In the genomic region with DNA sequence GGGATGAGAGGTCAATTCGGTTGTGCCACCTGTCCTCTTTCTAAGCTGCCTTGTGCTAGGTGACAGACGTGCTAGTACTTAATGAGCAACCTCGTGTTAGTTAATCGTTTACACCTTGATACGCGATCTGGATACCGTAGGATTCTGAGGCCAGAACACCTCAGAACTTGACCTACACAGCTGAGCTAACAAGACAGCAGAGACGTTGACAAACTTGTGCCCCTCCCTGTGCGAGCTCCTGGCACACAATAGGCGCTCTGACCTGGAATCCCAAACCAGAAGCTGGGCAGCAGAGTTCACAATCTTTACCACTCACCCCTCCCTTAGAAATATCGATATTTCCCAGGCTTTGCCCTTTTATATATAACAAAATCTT, we compare ENCODE assay signal across 7 mouse cellular contexts. TPM values are rescaled to one million over a fixed set of nuclear protein-coding genes. Genes with fewer than 3 reads are reported as not detected.
A peak's percentile ranks its signal among the peaks of the same experiment; 100 is the strongest.
DNase-seq lines count a peak whose midpoint lies in the region; ATAC-seq and TF ChIP-seq lines count a peak whose summit lies in the region.

No protein-coding gene starts in this region.

- no peak for TF ChIP-seq CTCF in testis, adult 2 months (IDR thresholded peaks at IDR 0.05; ENCODE audit: control insufficient read depth, insufficient read depth, insufficient replicate concordance, low read depth, low read length)
- no peak for TF ChIP-seq CTCF in kidney, postnatal 0 days (IDR thresholded peaks at IDR 0.05; ENCODE audit: low read depth)

- no peak for TF ChIP-seq POLR2A in testis, adult 2 months (IDR thresholded peaks at IDR 0.05; ENCODE audit: control insufficient read depth, low read depth, low read length)

- 0 out of 2 replicates have a peak overlapping the region, but pooled peaks have one; percentile 39 for H3K9ac ChIP-seq in kidney, postnatal 0 days (ENCODE audit: low read depth, low read length)

- under 1% methylated on average over 11 of the region's 11 CpGs for WGBS in kidney, postnatal 0 days

- no peak overlapping the region for H3K27ac ChIP-seq in testis, adult 2 months (ENCODE audit: control insufficient read depth, insufficient read depth, low read depth, low read length)
- H3K27ac ChIP-seq in kidney, postnatal 0 days, result peak overlapping the region; percentile 88

- peak overlapping the region; percentile 66 for H3K4me3 ChIP-seq in testis, adult 2 months (ENCODE audit: control insufficient read depth, low read depth, low read length)
- H3K4me3 ChIP-seq in kidney, postnatal 0 days (replicated peaks; ENCODE audit: low read depth, low read length), result peak overlapping the region; percentile 77

- H3K27me3 ChIP-seq in testis, adult 2 months (ENCODE audit: control insufficient read depth, insufficient read depth, low read length), result no peaks in the 10 kb centered on the region; the same call in 1 of the 2 replicates
- peaks cover 3% of the 10 kb centered on the region; the same call in 1 of the 2 replicates for H3K27me3 ChIP-seq in kidney, postnatal 0 days (ENCODE audit: insufficient read depth, low read length)

- H3K4me1 ChIP-seq in testis, adult 2 months (ENCODE audit: control insufficient read depth, insufficient read depth, low read length), result peaks cover 31% of the 10 kb centered on the region
- H3K4me1 ChIP-seq in kidney, postnatal 0 days (replicated peaks; ENCODE audit: insufficient read depth, low read length), result peaks cover 17% of the 10 kb centered on the region; the same call in 1 of the 2 replicates

- peak overlapping the region; percentile 94 for H3K4me2 ChIP-seq in kidney, postnatal 0 days (ENCODE audit: low read length)

- no peak for DNase-seq in testis, postnatal 10 days (ENCODE audit: low spot score)
- no peak for DNase-seq in kidney, postnatal 0 days (ENCODE audit: low spot score)
- DNase-seq in frontal cortex, postnatal 36 days (ENCODE audit: low spot score in 2 of 2), result no peak
- no peak for DNase-seq in urinary bladder, adult 2 months (ENCODE audit: low spot score)

- peak; percentile 33 for ATAC-seq in erythroid progenitor cell, adult 5-6 weeks (replicated peaks; ENCODE audit: low FRiP score, poor library complexity, severe bottlenecking)
- peak; percentile 58 for ATAC-seq in kidney, postnatal 0 days (replicated peaks; ENCODE audit: low FRiP score, low read depth)
- ATAC-seq in megakaryocyte progenitor cell, adult 5-6 weeks (replicated peaks; ENCODE audit: poor library complexity), result peak; percentile 7; the same call in 1 of the 2 replicates

- H3K36me3 ChIP-seq in testis, adult 2 months (ENCODE audit: control insufficient read depth, insufficient read depth, low read length), result no peaks in the 10 kb centered on the region
- no peaks in the 10 kb centered on the region for H3K36me3 ChIP-seq in kidney, postnatal 0 days (ENCODE audit: insufficient read depth, low read length)

- no peaks in the 10 kb centered on the region for H3K9me3 ChIP-seq in kidney, postnatal 0 days (replicated peaks; ENCODE audit: low read length)

RNA-seq across cellular contexts. Expression of a gene that starts 0.6 kb away (rescaled TPM):
- polyA plus RNA-seq in testis, adult 2 months (2012; rRNA removed), result 1.8 and 1.9 TPM in 2 replicates
- total RNA-seq in erythroid progenitor cell, adult 5-6 weeks (2015; ENCODE audit: low replicate concordance), result 6.1 and 10.1 TPM in 2 replicates
- 8.9 and 11.6 TPM in 2 replicates for total RNA-seq in erythroid progenitor cell, adult 5-6 weeks (2017; ENCODE audit: low replicate concordance)
- 1.9 and 2.5 TPM in 2 replicates for polyA plus RNA-seq in kidney, postnatal 0 days (2015; fragmentation: Nextera tagmentation; extraction: Ambion mirVana)
- 0.89 and 1.6 TPM in 2 replicates for total RNA-seq in megakaryocyte progenitor cell, adult 5-6 weeks (2015)
- 1.0 and 1.7 TPM in 2 replicates for total RNA-seq in megakaryocyte progenitor cell, adult 5-6 weeks (2017)
- 5.3 and 6.2 TPM in 2 replicates for polyA plus RNA-seq in urinary bladder, adult 2 months (2012; rRNA removed)

RNA-seq across cellular contexts. Expression of a gene that starts 47.9 kb away (rescaled TPM):
- polyA plus RNA-seq in testis, adult 2 months (2012; rRNA removed), result 202 and 230 TPM in 2 replicates
- 5.9 and 11.9 TPM in 2 replicates for total RNA-seq in erythroid progenitor cell, adult 5-6 weeks (2015; ENCODE audit: low replicate concordance)
- total RNA-seq in erythroid progenitor cell, adult 5-6 weeks (2017; ENCODE audit: low replicate concordance), result 1.8 TPM in 1 of 2 replicates, not detected in the other
- 4.5 and 5.0 TPM in 2 replicates for polyA plus RNA-seq in kidney, postnatal 0 days (2015; fragmentation: Nextera tagmentation; extraction: Ambion mirVana)
- 8.4 and 9.8 TPM in 2 replicates for total RNA-seq in megakaryocyte progenitor cell, adult 5-6 weeks (2015)
- total RNA-seq in megakaryocyte progenitor cell, adult 5-6 weeks (2017), result 4.7 and 7.8 TPM in 2 replicates
- 21.2 and 25.8 TPM in 2 replicates for polyA plus RNA-seq in urinary bladder, adult 2 months (2012; rRNA removed)

Comparison
In these comparisons a context has a peak if more than half of its experiments do, and no peak if none do; other contexts are left out.
1. ATAC-seq: peak in every context shown above with its lines; median percentile 58 in kidney, postnatal 0 days; 33 in erythroid progenitor cell, adult 5-6 weeks; 7 in megakaryocyte progenitor cell, adult 5-6 weeks.